Mouse (Mus musculus): ENCODE results near the gene Abca9. TPM values are rescaled to one million over a fixed set of nuclear protein-coding genes. Genes with fewer than 3 reads are reported as not detected.

Abca9 gene
- total and polyA plus RNA-seq, 3 experiments = 0.08 to 0.13 (median 0.12) TPM

DNA sequence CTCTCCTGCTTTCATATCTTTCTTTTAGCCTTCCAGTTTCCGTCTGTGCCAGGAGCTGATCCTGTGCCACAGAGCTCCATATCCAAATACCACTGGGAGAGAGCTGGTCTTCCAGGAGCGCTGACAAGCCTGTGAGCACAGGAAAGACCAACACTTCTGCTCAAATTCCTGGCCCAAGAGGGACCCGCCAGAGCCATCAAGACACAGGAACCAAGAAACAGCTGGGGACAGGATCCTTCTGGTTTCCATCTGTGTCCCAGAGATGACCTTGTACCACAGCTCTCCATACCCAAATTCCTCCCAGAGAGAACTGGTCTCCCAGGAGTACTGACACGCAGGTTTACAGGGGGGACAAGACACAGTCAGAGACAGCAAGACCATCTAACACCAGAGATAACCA, 69.1 kb downstream of the Abca9 start:
- no peak overlapping the region for H3K4me2 ChIP-seq (ENCODE audit: insufficient read depth, low read depth, poor library complexity, severe bottlenecking)
- dilution Hi-C loops (cut with MboI; ENCODE audit: extremely low pct_ligation_motif_present, extremely low pct_unique_long_range_greater_than_20kb, low sequenced_read_pairs) = no loop called here
- no peak overlapping the region for H3K9ac ChIP-seq (ENCODE audit: insufficient read depth, low read depth)
- no peak overlapping the region for H3K27ac ChIP-seq (ENCODE audit: insufficient read depth, low read depth)
- DNase-seq (ENCODE audit: extremely low read depth) = no peak
- no peaks in the 10 kb centered on the region for H3K36me3 ChIP-seq (replicated peaks in 1 of 2; ENCODE audit: control insufficient read depth in 1 of 2, insufficient read depth in 1 of 2, low read length in 1 of 2)
- H3K9me3 ChIP-seq (replicated peaks; ENCODE audit: low read length) = no peaks in the 10 kb centered on the region
- no peak for TF ChIP-seq CTCF (conservative IDR thresholded peaks at IDR 0.05 in 1 of 2, IDR thresholded peaks at IDR 0.05 in 1 of 2; ENCODE audit: low read depth in 2 of 2, low read length in 2 of 2)
- TF ChIP-seq MYC (IDR thresholded peaks at IDR 0.05; ENCODE audit: low read depth, low read length) = no peak
- TF ChIP-seq ETS1 (conservative IDR thresholded peaks at IDR 0.05; ENCODE audit: low read depth, low read length) = no peak
- no peak for TF ChIP-seq MAZ (IDR thresholded peaks at IDR 0.05; ENCODE audit: low read depth, low read length)
- TF ChIP-seq JUND (conservative IDR thresholded peaks at IDR 0.05; ENCODE audit: low read depth, low read length) = no peak
- TF ChIP-seq SMC3 (IDR thresholded peaks at IDR 0.05; ENCODE audit: low read depth, low read length) = no peak
- TF ChIP-seq HCFC1 (IDR thresholded peaks at IDR 0.05; ENCODE audit: low read depth, low read length) = no peak
- no peak for TF ChIP-seq CHD1 (IDR thresholded peaks at IDR 0.05; ENCODE audit: low read depth, low read length)
- TF ChIP-seq E2F4 (IDR thresholded peaks at IDR 0.05; ENCODE audit: insufficient replicate concordance, low read depth, low read length) = no peak
- no peak for TF ChIP-seq NELFE (IDR thresholded peaks at IDR 0.05; ENCODE audit: low read depth, low read length)
- no peak for TF ChIP-seq ZNF384 (IDR thresholded peaks at IDR 0.05; ENCODE audit: low read depth, low read length)
- TF ChIP-seq TBP (conservative IDR thresholded peaks at IDR 0.05; ENCODE audit: low read depth, low read length) = no peak
- TF ChIP-seq ZKSCAN1 (IDR thresholded peaks at IDR 0.05; ENCODE audit: borderline replicate concordance, low read depth, low read length) = no peak
- no peak for TF ChIP-seq POLR2A (IDR thresholded peaks at IDR 0.05; ENCODE audit: low read depth, low read length)
- TF ChIP-seq KAT2A (IDR thresholded peaks at IDR 0.05; ENCODE audit: insufficient replicate concordance, low read length) = no peak
- TF ChIP-seq USF2 (conservative IDR thresholded peaks at IDR 0.05; ENCODE audit: low read depth, low read length) = no peak
- no peak for TF ChIP-seq NRF1 (IDR thresholded peaks at IDR 0.05; ENCODE audit: low read depth, low read length)
- no peak for TF ChIP-seq MAX (IDR thresholded peaks at IDR 0.05; ENCODE audit: low read length)
- no peak for TF ChIP-seq TCF12 (IDR thresholded peaks at IDR 0.05; ENCODE audit: low read depth, low read length)
- TF ChIP-seq ZC3H11A (IDR thresholded peaks at IDR 0.05; ENCODE audit: low read depth, low read length) = no peak
- H3K4me1 ChIP-seq (ENCODE audit: control insufficient read depth in 1 of 2, insufficient read depth in 2 of 2) = no peaks in the 10 kb centered on the region
- H3K79me2 ChIP-seq (replicated peaks; ENCODE audit: control insufficient read depth, extremely low read depth, insufficient read depth, poor library complexity, severe bottlenecking) = no peaks in the 10 kb centered on the region
- H3K4me3 ChIP-seq (replicated peaks in 1 of 3; ENCODE audit: low read depth in 2 of 3, low read length in 2 of 3, poor library complexity in 1 of 3) = no peak overlapping the region
- in situ Hi-C loops (cut with MboI; ENCODE audit: low pct_ligation_motif_present, low pct_unique_long_range_greater_than_20kb, low sequenced_read_pairs) = no loop called here
- no peaks in the 10 kb centered on the region for H3K27me3 ChIP-seq (replicated peaks)

DNA sequence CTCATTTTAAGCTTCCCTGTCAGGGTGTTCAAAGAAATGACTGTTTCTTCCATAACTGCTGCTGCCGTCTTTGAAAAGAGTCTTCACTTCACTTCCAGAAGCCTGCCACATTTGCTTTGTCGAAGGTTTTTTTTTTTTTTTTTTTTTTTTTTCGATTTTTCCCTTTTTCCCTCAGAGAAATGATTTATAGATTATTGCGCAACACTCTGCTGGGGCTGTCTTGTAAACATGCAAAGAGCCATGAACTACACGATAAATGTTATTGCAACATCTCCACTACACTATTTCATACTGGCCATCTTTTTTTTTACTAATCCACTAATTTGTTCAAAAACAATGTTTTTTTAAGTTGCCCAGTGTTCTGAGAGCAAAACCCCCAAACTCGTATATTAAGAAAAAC, 70.5 kb downstream of the Abca9 start:
- in situ Hi-C loops (cut with MboI; ENCODE audit: low pct_ligation_motif_present, low pct_unique_long_range_greater_than_20kb, low sequenced_read_pairs) = no loop called here
- dilution Hi-C loops (cut with MboI; ENCODE audit: extremely low pct_ligation_motif_present, extremely low pct_unique_long_range_greater_than_20kb, low sequenced_read_pairs) = no loop called here
- H3K9ac ChIP-seq (ENCODE audit: insufficient read depth, low read depth) = no peak overlapping the region; the same call in 1 of the 2 replicates

More for the DNA sequence above, 70.5 kb downstream of the Abca9 start:
- no peaks in the 10 kb centered on the region for H3K36me3 ChIP-seq (replicated peaks in 1 of 2; ENCODE audit: control insufficient read depth in 1 of 2, insufficient read depth in 1 of 2, low read length in 1 of 2)
- H3K4me1 ChIP-seq (ENCODE audit: control insufficient read depth in 1 of 2, insufficient read depth in 2 of 2) = no peaks in the 10 kb centered on the region
- no peak for DNase-seq (ENCODE audit: extremely low read depth)
- H3K4me2 ChIP-seq (ENCODE audit: insufficient read depth, low read depth, poor library complexity, severe bottlenecking) = peak overlapping the region; percentile 89; the same call in 1 of the 2 replicates
- no peak overlapping the region for H3K27ac ChIP-seq (ENCODE audit: insufficient read depth, low read depth)
- no peaks in the 10 kb centered on the region for H3K27me3 ChIP-seq (replicated peaks)
- no peaks in the 10 kb centered on the region for H3K9me3 ChIP-seq (replicated peaks; ENCODE audit: low read length)
- H3K79me2 ChIP-seq (replicated peaks; ENCODE audit: control insufficient read depth, extremely low read depth, insufficient read depth, poor library complexity, severe bottlenecking) = no peaks in the 10 kb centered on the region
- TF ChIP-seq ELF1 (IDR thresholded peaks at IDR 0.05; ENCODE audit: low read depth, low read length) (no peak), ZNF384 (IDR thresholded peaks at IDR 0.05; ENCODE audit: low read depth, low read length) (peak; percentile 56; the same call in 1 of the 2 replicates), USF1 (IDR thresholded peaks at IDR 0.05; ENCODE audit: low read depth, low read length) (no peak)
- H3K4me3 ChIP-seq (replicated peaks in 1 of 3; ENCODE audit: low read depth in 2 of 3, low read length in 2 of 3, poor library complexity in 1 of 3) = no peak overlapping the region
